Mouse (Mus musculus): ENCODE results near the gene Etv6. TPM values are rescaled to one million over a fixed set of nuclear protein-coding genes. Genes with fewer than 3 reads are reported as not detected.

The Etv6 gene
- polyA plus RNA-seq, 1 experiment, result 20.9 TPM

- WGBS, result 67% methylated on average over 8 of the region's 8 CpGs
- H3K4me3 ChIP-seq (replicated peaks; ENCODE audit: extremely low read depth, low read depth, low read length), result no peak overlapping the region
- DNase-seq, result no peak
- no peak for TF ChIP-seq CTCF (IDR thresholded peaks at IDR 0.05; ENCODE audit: insufficient read depth, low read length)
- no peak for TF ChIP-seq POLR2A (IDR thresholded peaks at IDR 0.05; ENCODE audit: borderline replicate concordance, extremely low read depth, low read depth, low read length)
- peaks cover 7% of the 10 kb centered on the region for H3K4me1 ChIP-seq (ENCODE audit: control insufficient read depth, insufficient read depth, low read length)
Measured at GRCm38 (mm10) chr6:134164356-134164755, 128.9 kb downstream of the Etv6 start.

GRCm38 (mm10) chr6:134165012-134165411 is 129.5 kb downstream of the Etv6 start:
- Histone ChIP-seq H3K4me3 (replicated peaks; ENCODE audit: extremely low read depth, low read depth, low read length) (no peak overlapping the region), H3K4me1 (ENCODE audit: control insufficient read depth, insufficient read depth, low read length) (peaks cover 7% of the 10 kb centered on the region)
- no peak for TF ChIP-seq CTCF (IDR thresholded peaks at IDR 0.05; ENCODE audit: insufficient read depth, low read length)
- no peak for TF ChIP-seq POLR2A (IDR thresholded peaks at IDR 0.05; ENCODE audit: borderline replicate concordance, extremely low read depth, low read depth, low read length)
- no peak for DNase-seq
- WGBS, result 66% methylated on average over 8 of the region's 8 CpGs

- H3K4me3 ChIP-seq (replicated peaks; ENCODE audit: extremely low read depth, low read depth, low read length), result no peak overlapping the region
- H3K4me1 ChIP-seq (ENCODE audit: control insufficient read depth, insufficient read depth, low read length), result peaks cover 8% of the 10 kb centered on the region
- no peak for DNase-seq
- 52% methylated on average over 5 of the region's 5 CpGs for WGBS
- TF ChIP-seq CTCF (IDR thresholded peaks at IDR 0.05; ENCODE audit: insufficient read depth, low read length), result no peak
- no peak for TF ChIP-seq POLR2A (IDR thresholded peaks at IDR 0.05; ENCODE audit: borderline replicate concordance, extremely low read depth, low read depth, low read length)
Measured at GRCm38 (mm10) chr6:134167963-134168362, 132.5 kb downstream of the Etv6 start.

GRCm38 (mm10) chr6:134168799-134169198 is 133.3 kb downstream of the Etv6 start:
- WGBS, result 91% methylated on average over 11 of the region's 11 CpGs

GRCm38 (mm10) chr6:134171235-134171634 is 135.7 kb downstream of the Etv6 start:
- DNase-seq, result no peak
- no peak overlapping the region for H3K4me3 ChIP-seq (replicated peaks; ENCODE audit: extremely low read depth, low read depth, low read length)
- H3K4me1 ChIP-seq (ENCODE audit: control insufficient read depth, insufficient read depth, low read length), result peaks cover 14% of the 10 kb centered on the region
- TF ChIP-seq CTCF (IDR thresholded peaks at IDR 0.05; ENCODE audit: insufficient read depth, low read length) (no peak), POLR2A (IDR thresholded peaks at IDR 0.05; ENCODE audit: borderline replicate concordance, extremely low read depth, low read depth, low read length) (no peak)
- 48% methylated on average over 1 of the region's 1 CpGs for WGBS

More at GRCm38 (mm10) chr6:134168799-134169198, 133.3 kb downstream of the Etv6 start:
- no peak for TF ChIP-seq POLR2A (IDR thresholded peaks at IDR 0.05; ENCODE audit: borderline replicate concordance, extremely low read depth, low read depth, low read length)
- TF ChIP-seq CTCF (IDR thresholded peaks at IDR 0.05; ENCODE audit: insufficient read depth, low read length), result no peak
- DNase-seq, result no peak
- H3K4me3 ChIP-seq (replicated peaks; ENCODE audit: extremely low read depth, low read depth, low read length), result no peak overlapping the region
- H3K4me1 ChIP-seq (ENCODE audit: control insufficient read depth, insufficient read depth, low read length), result peaks cover 12% of the 10 kb centered on the region

GRCm38 (mm10) chr6:134171906-134172728 is 136.6 kb downstream of the Etv6 start:
- DNase-seq, result no peak
- WGBS, result 71% methylated on average over 17 of the region's 17 CpGs
- TF ChIP-seq POLR2A (IDR thresholded peaks at IDR 0.05; ENCODE audit: borderline replicate concordance, extremely low read depth, low read depth, low read length) (no peak), CTCF (IDR thresholded peaks at IDR 0.05; ENCODE audit: insufficient read depth, low read length) (no peak)
- H3K4me1 ChIP-seq (ENCODE audit: control insufficient read depth, insufficient read depth, low read length), result peaks cover 16% of the 10 kb centered on the region
- H3K4me3 ChIP-seq (replicated peaks; ENCODE audit: extremely low read depth, low read depth, low read length), result no peak overlapping the region

GRCm38 (mm10) chr6:134173439-134173838 is 137.9 kb downstream of the Etv6 start:
- no peak for TF ChIP-seq CTCF (IDR thresholded peaks at IDR 0.05; ENCODE audit: insufficient read depth, low read length)
- no peak for TF ChIP-seq POLR2A (IDR thresholded peaks at IDR 0.05; ENCODE audit: borderline replicate concordance, extremely low read depth, low read depth, low read length)
- DNase-seq, result no peak
- Histone ChIP-seq H3K4me3 (replicated peaks; ENCODE audit: extremely low read depth, low read depth, low read length) (no peak overlapping the region), H3K4me1 (ENCODE audit: control insufficient read depth, insufficient read depth, low read length) (peaks cover 12% of the 10 kb centered on the region)
- WGBS, result 57% methylated on average over 6 of the region's 6 CpGs

GRCm38 (mm10) chr6:134175059-134175458 is 139.6 kb downstream of the Etv6 start:
- no peak for TF ChIP-seq POLR2A (IDR thresholded peaks at IDR 0.05; ENCODE audit: borderline replicate concordance, extremely low read depth, low read depth, low read length)
- no peak for TF ChIP-seq CTCF (IDR thresholded peaks at IDR 0.05; ENCODE audit: insufficient read depth, low read length)
- Histone ChIP-seq H3K4me1 (ENCODE audit: control insufficient read depth, insufficient read depth, low read length) (peaks cover 12% of the 10 kb centered on the region), H3K4me3 (replicated peaks; ENCODE audit: extremely low read depth, low read depth, low read length) (no peak overlapping the region)
- 42% methylated on average over 9 of the region's 9 CpGs for WGBS
- no peak for DNase-seq

- WGBS, result 69% methylated on average over 5 of the region's 5 CpGs
- DNase-seq, result no peak
- H3K4me1 ChIP-seq (ENCODE audit: control insufficient read depth, insufficient read depth, low read length), result peaks cover 8% of the 10 kb centered on the region
- H3K4me3 ChIP-seq (replicated peaks; ENCODE audit: extremely low read depth, low read depth, low read length), result no peak overlapping the region
- TF ChIP-seq POLR2A (IDR thresholded peaks at IDR 0.05; ENCODE audit: borderline replicate concordance, extremely low read depth, low read depth, low read length) (no peak), CTCF (IDR thresholded peaks at IDR 0.05; ENCODE audit: insufficient read depth, low read length) (no peak)
Measured at GRCm38 (mm10) chr6:134177196-134177595, 141.7 kb downstream of the Etv6 start.
